Mouse (Mus musculus): ENCODE results near the gene Thap12.

GRCm38 (mm10) chr7:98725686-98726195 is 22.8 kb downstream of the Thap12 start:
- TF ChIP-seq POLR2A (IDR thresholded peaks at IDR 0.05; ENCODE audit: control insufficient read depth, extremely low read depth, insufficient read depth, low read length, poor library complexity) (no peak), CTCF (IDR thresholded peaks at IDR 0.05; ENCODE audit: borderline replicate concordance, control insufficient read depth, extremely low read depth, insufficient read depth, low read length, poor library complexity) (no peak)

All from thymus, adult 2 months (tissue).